Mouse (Mus musculus) Patski (cell line): ENCODE data around the gene Wt1. TPM values are rescaled to one million over a fixed set of nuclear protein-coding genes. Genes with fewer than 3 reads are reported as not detected.
A peak's percentile ranks its signal among the peaks of the same experiment; 100 is the strongest.

ENCODE experiments used
- ATAC-seq: fragments of 100-300 bp; one replicate; pipeline ENCODE4 v1.8.0; 2021
- CTCF ChIA-PET: fragments of 350-600 bp; sonication (Branson Sonifier 250); formaldehyde crosslinking; loops from one replicate; lab custom pipeline; 2022; ENCODE audit warnings: inconsistent platforms; lab: Charles Lee
- POLR2A ChIA-PET: fragments of 350-600 bp; sonication (Branson Sonifier 250); formaldehyde crosslinking; loops from one replicate; lab custom pipeline; 2022; ENCODE audit warnings: antibody characterized with exemption, inconsistent platforms; lab: Charles Lee
- DNase-seq: peaks from one replicate; pipeline ENCODE4 v3.0.0-alpha.2; 2011; ENCODE audit warnings: low read depth, low spot score
- H3K27me3 ChIP-seq: fragments of 371-371 bp; one replicate; pipeline ENCODE4 v1.5.1; 2021
- CTCF ChIP-seq: fragments of 100-300 bp; IDR thresholded peaks from one replicate; pipeline ENCODE4 v1.5.1; 2021
- in situ Hi-C: fragments of 300-500 bp; cut with MboI; formaldehyde crosslinking; loops from 3 replicates; pipeline ENCODE4 v1.11.1; 2018; ENCODE audit warnings: low pct_unique_long_range_greater_than_20kb, mixed read lengths
- polyA plus RNA-seq: library from polyadenylated mRNA; unstranded; gene quantifications from one replicate; pipeline ENCODE4 v1.2.3, GENCODE M21; 2021

Gene Wt1
- polyA plus RNA-seq, 1 experiment from 2014 or later: 15.2 TPM

GRCm38 (mm10) chr2:105215914-105216313 lies 89.6 kb downstream of the Wt1 start:
- H3K27me3 ChIP-seq: no peaks in the 10 kb centered on the region
- in situ Hi-C loops: no loop called here
- ChIA-PET POLR2A (no interaction called here), CTCF (interaction anchor here (0.9 to 1.2 kb wide), 2 partner anchors 27 to 28 kb away, joined by 3 read pairs; no protein-coding TSS in a partner anchor)
- DNase-seq (no peak), ATAC-seq (no peak)
- TF ChIP-seq CTCF: no peak

- in situ Hi-C loops: no loop called here
- TF ChIP-seq CTCF: no peak
- no peak for ATAC-seq
- ChIA-PET POLR2A (no interaction called here), CTCF (interaction anchor here (1.9 kb wide), 1 partner anchor 10 kb away, joined by 5 read pairs; no protein-coding TSS in a partner anchor)
- DNase-seq: no peak
- H3K27me3 ChIP-seq: no peaks in the 10 kb centered on the region
Observed at GRCm38 (mm10) chr2:105219229-105219628, 92.9 kb downstream of the Wt1 start.

GRCm38 (mm10) chr2:105219664-105220063 lies 93.3 kb downstream of the Wt1 start:
- ChIA-PET POLR2A (no interaction called here), CTCF (interaction anchor here (1.9 kb wide), 1 partner anchor 9 kb away, joined by 5 read pairs; no protein-coding TSS in a partner anchor)
- H3K27me3 ChIP-seq: no peaks in the 10 kb centered on the region
- in situ Hi-C loops: no loop called here
- TF ChIP-seq CTCF: no peak
- no peak for DNase-seq
- ATAC-seq: no peak

- in situ Hi-C loops: no loop called here
- DNase-seq: peak; percentile 81
- no peak for TF ChIP-seq CTCF
- no peaks in the 10 kb centered on the region for H3K27me3 ChIP-seq
- ATAC-seq: peak; percentile 81
- CTCF ChIA-PET: interaction anchor here (0.9 to 1.3 kb wide), 4 partner anchors 8 to 112 kb away, joined by 3 to 4 read pairs (median 4); no protein-coding TSS in a partner anchor
- POLR2A ChIA-PET: interaction anchor here (0.6 kb wide), 1 partner anchor 69 kb away, joined by 3 read pairs; no protein-coding TSS in a partner anchor
Observed at GRCm38 (mm10) chr2:105220738-105221303, 94.5 kb downstream of the Wt1 start.

Other genes starting within 250 kb of the Wt1 start
- gene Eif3m, start 109.4 kb upstream of the Wt1 start, polyA plus RNA-seq: 235 TPM
- not detected for gene Gm11060, start 34.5 kb upstream of the Wt1 start, polyA plus RNA-seq
- gene Them7, start 97.8 kb downstream of the Wt1 start, polyA plus RNA-seq: 3.1 TPM